Mouse (Mus musculus): Measurements from ENCODE around the gene AI837181. TPM values are rescaled to one million over a fixed set of nuclear protein-coding genes. Genes with fewer than 3 reads are reported as not detected.

Gene AI837181
- polyA plus RNA-seq (2015; fragmentation: Nextera tagmentation; extraction: Ambion mirVana), result 6.1 and 7.1 TPM in 2 replicates

- Histone ChIP-seq H3K27me3 (ENCODE audit: control insufficient read depth, insufficient read depth, low read depth, low read length) (no peaks in the 10 kb centered on the region), H3K9ac (ENCODE audit: low read depth, low read length) (peak within 1 kb of the TSS; percentile 93), H3K4me2 (ENCODE audit: low read depth, low read length) (peak within 1 kb of the TSS; percentile 90), H3K36me3 (ENCODE audit: control insufficient read depth, insufficient read depth) (peaks cover 8% of the 10 kb centered on the region; the same call in 1 of the 2 replicates), H3K4me3 (ENCODE audit: low read depth, low read length) (peak within 1 kb of the TSS; percentile 88), H3K27ac (ENCODE audit: low read length) (peak within 1 kb of the TSS; percentile 90), H3K9me3 (replicated peaks; ENCODE audit: control insufficient read depth, low read length) (no peaks in the 10 kb centered on the region), H3K4me1 (ENCODE audit: control insufficient read depth, low read depth, low read length) (peaks cover 23% of the 10 kb centered on the region)
- ATAC-seq (ENCODE audit: low read depth), result peak; percentile 85
- under 1% methylated on average over 75 of the region's 87 CpGs for WGBS (ENCODE audit: insufficient replicate concordance)
Measured at GRCm38 (mm10) chr19:5424782-5425741, at the start of gene AI837181, which contains the start of gene Drap1. AI837181 (plus strand) TSS chr19:5425144. Drap1 (minus strand) TSS chr19:5424979.

- H3K27ac ChIP-seq (ENCODE audit: low read length), result no peak overlapping the region
- H3K9ac ChIP-seq (ENCODE audit: low read depth, low read length), result no peak overlapping the region
- ATAC-seq (ENCODE audit: low read depth), result no peak
- no peaks in the 10 kb centered on the region for H3K27me3 ChIP-seq (ENCODE audit: control insufficient read depth, insufficient read depth, low read depth, low read length)
- 72% methylated on average over 1 of the region's 1 CpGs for WGBS (ENCODE audit: insufficient replicate concordance)
- H3K36me3 ChIP-seq (ENCODE audit: control insufficient read depth, insufficient read depth), result peaks cover 36% of the 10 kb centered on the region
- H3K4me2 ChIP-seq (ENCODE audit: low read depth, low read length), result no peak overlapping the region
- H3K4me1 ChIP-seq (ENCODE audit: control insufficient read depth, low read depth, low read length), result no peaks in the 10 kb centered on the region
- H3K9me3 ChIP-seq (replicated peaks; ENCODE audit: control insufficient read depth, low read length), result no peaks in the 10 kb centered on the region
- H3K4me3 ChIP-seq (ENCODE audit: low read depth, low read length), result no peak overlapping the region
Measured at GRCm38 (mm10) chr19:5377446-5377845, 47.5 kb upstream of the AI837181 start.

GRCm38 (mm10) chr19:5383326-5383725 is 41.6 kb upstream of the AI837181 start:
- Histone ChIP-seq H3K4me3 (ENCODE audit: low read depth, low read length) (no peak overlapping the region), H3K27ac (ENCODE audit: low read length) (no peak overlapping the region), H3K4me2 (ENCODE audit: low read depth, low read length) (no peak overlapping the region), H3K9me3 (replicated peaks; ENCODE audit: control insufficient read depth, low read length) (no peaks in the 10 kb centered on the region), H3K27me3 (ENCODE audit: control insufficient read depth, insufficient read depth, low read depth, low read length) (no peaks in the 10 kb centered on the region), H3K36me3 (ENCODE audit: control insufficient read depth, insufficient read depth) (peaks cover 64% of the 10 kb centered on the region), H3K9ac (ENCODE audit: low read depth, low read length) (no peak overlapping the region), H3K4me1 (ENCODE audit: control insufficient read depth, low read depth, low read length) (peaks cover 17% of the 10 kb centered on the region)
- WGBS (ENCODE audit: insufficient replicate concordance), result 89% methylated on average over 12 of the region's 12 CpGs
- ATAC-seq (ENCODE audit: low read depth), result no peak

- 80% methylated on average over 8 of the region's 8 CpGs for WGBS (ENCODE audit: insufficient replicate concordance)
- Histone ChIP-seq H3K27ac (ENCODE audit: low read length) (no peak overlapping the region), H3K4me1 (ENCODE audit: control insufficient read depth, low read depth, low read length) (peaks cover 23% of the 10 kb centered on the region), H3K4me3 (ENCODE audit: low read depth, low read length) (no peak overlapping the region), H3K4me2 (ENCODE audit: low read depth, low read length) (no peak overlapping the region), H3K27me3 (ENCODE audit: control insufficient read depth, insufficient read depth, low read depth, low read length) (no peaks in the 10 kb centered on the region), H3K9me3 (replicated peaks; ENCODE audit: control insufficient read depth, low read length) (no peaks in the 10 kb centered on the region), H3K9ac (ENCODE audit: low read depth, low read length) (no peak overlapping the region), H3K36me3 (ENCODE audit: control insufficient read depth, insufficient read depth) (peaks cover 53% of the 10 kb centered on the region)
- ATAC-seq (ENCODE audit: low read depth), result no peak
Measured at GRCm38 (mm10) chr19:5384715-5385114, 40.2 kb upstream of the AI837181 start.

GRCm38 (mm10) chr19:5388011-5388441 is 36.9 kb upstream of the AI837181 start:
- Histone ChIP-seq H3K36me3 (ENCODE audit: control insufficient read depth, insufficient read depth) (peaks cover 22% of the 10 kb centered on the region), H3K27me3 (ENCODE audit: control insufficient read depth, insufficient read depth, low read depth, low read length) (no peaks in the 10 kb centered on the region), H3K27ac (ENCODE audit: low read length) (peak overlapping the region; percentile 91), H3K4me1 (ENCODE audit: control insufficient read depth, low read depth, low read length) (peaks cover 31% of the 10 kb centered on the region), H3K9ac (ENCODE audit: low read depth, low read length) (peak overlapping the region; percentile 93), H3K4me2 (ENCODE audit: low read depth, low read length) (peak overlapping the region; percentile 97), H3K4me3 (ENCODE audit: low read depth, low read length) (peak overlapping the region; percentile 99), H3K9me3 (replicated peaks; ENCODE audit: control insufficient read depth, low read length) (no peaks in the 10 kb centered on the region)
- peak; percentile 39 for ATAC-seq (ENCODE audit: low read depth)
- under 1% methylated on average over 43 of the region's 43 CpGs for WGBS (ENCODE audit: insufficient replicate concordance)

GRCm38 (mm10) chr19:5388588-5389242 is 36.2 kb upstream of the AI837181 start, which contains the start of gene Sart1:
Sart1 (minus strand) TSS chr19:5388703.
- H3K27me3 ChIP-seq (ENCODE audit: control insufficient read depth, insufficient read depth, low read depth, low read length), result no peaks in the 10 kb centered on the region
- H3K4me1 ChIP-seq (ENCODE audit: control insufficient read depth, low read depth, low read length), result peaks cover 31% of the 10 kb centered on the region
- under 1% methylated on average over 43 of the region's 43 CpGs for WGBS (ENCODE audit: insufficient replicate concordance)
- H3K9ac ChIP-seq (ENCODE audit: low read depth, low read length), result peak within 1 kb of the TSS; percentile 93
- H3K36me3 ChIP-seq (ENCODE audit: control insufficient read depth, insufficient read depth), result peaks cover 15% of the 10 kb centered on the region
- no peaks in the 10 kb centered on the region for H3K9me3 ChIP-seq (replicated peaks; ENCODE audit: control insufficient read depth, low read length)
- H3K4me3 ChIP-seq (ENCODE audit: low read depth, low read length), result peak within 1 kb of the TSS; percentile 99
- peak within 1 kb of the TSS; percentile 91 for H3K27ac ChIP-seq (ENCODE audit: low read length)
- H3K4me2 ChIP-seq (ENCODE audit: low read depth, low read length), result peak within 1 kb of the TSS; percentile 97
- peak; percentile 96 for ATAC-seq (ENCODE audit: low read depth)

- H3K4me3 ChIP-seq (ENCODE audit: low read depth, low read length), result peak overlapping the region; percentile 99
- no peaks in the 10 kb centered on the region for H3K9me3 ChIP-seq (replicated peaks; ENCODE audit: control insufficient read depth, low read length)
- H3K9ac ChIP-seq (ENCODE audit: low read depth, low read length), result peak overlapping the region; percentile 93
- H3K4me2 ChIP-seq (ENCODE audit: low read depth, low read length), result peak overlapping the region; percentile 97
- peaks cover 5% of the 10 kb centered on the region for H3K36me3 ChIP-seq (ENCODE audit: control insufficient read depth, insufficient read depth)
- no peaks in the 10 kb centered on the region for H3K27me3 ChIP-seq (ENCODE audit: control insufficient read depth, insufficient read depth, low read depth, low read length)
- peak overlapping the region; percentile 91 for H3K27ac ChIP-seq (ENCODE audit: low read length)
- WGBS (ENCODE audit: insufficient replicate concordance), result 2% methylated on average over 12 of the region's 12 CpGs
- peaks cover 31% of the 10 kb centered on the region for H3K4me1 ChIP-seq (ENCODE audit: control insufficient read depth, low read depth, low read length)
- peak; percentile 49; the same call in 1 of the 2 replicates for ATAC-seq (ENCODE audit: low read depth)
Measured at GRCm38 (mm10) chr19:5389647-5390046, 35.3 kb upstream of the AI837181 start.

GRCm38 (mm10) chr19:5390416-5390815 is 34.5 kb upstream of the AI837181 start:
- H3K27me3 ChIP-seq (ENCODE audit: control insufficient read depth, insufficient read depth, low read depth, low read length), result no peaks in the 10 kb centered on the region
- H3K4me2 ChIP-seq (ENCODE audit: low read depth, low read length), result peak overlapping the region; percentile 97
- H3K4me1 ChIP-seq (ENCODE audit: control insufficient read depth, low read depth, low read length), result peaks cover 31% of the 10 kb centered on the region
- H3K9ac ChIP-seq (ENCODE audit: low read depth, low read length), result peak overlapping the region; percentile 93
- no peaks in the 10 kb centered on the region for H3K9me3 ChIP-seq (replicated peaks; ENCODE audit: control insufficient read depth, low read length)
- H3K4me3 ChIP-seq (ENCODE audit: low read depth, low read length), result peak overlapping the region; percentile 99
- ATAC-seq (ENCODE audit: low read depth), result no peak
- peak overlapping the region; percentile 91 for H3K27ac ChIP-seq (ENCODE audit: low read length)
- H3K36me3 ChIP-seq (ENCODE audit: control insufficient read depth, insufficient read depth), result peaks cover under 1% of the 10 kb centered on the region
- WGBS (ENCODE audit: insufficient replicate concordance), result 60% methylated on average over 8 of the region's 8 CpGs
